Mouse (Mus musculus) T-helper 17 cell (primary cell): ENCODE measurements around the gene Reck.

Source experiments
- in situ Hi-C, 2 experiments: fragments of 300-600 bp; cut with MboI, MseI; formaldehyde crosslinking; loops; 1 replicate in 1 of 2; 2 replicates in 1 of 2; pipeline ENCODE4 v1.15.1; 2025; ENCODE audit warnings: high pct_unique_total_duplicates in 2 of 2

Gene Reck

DNA sequence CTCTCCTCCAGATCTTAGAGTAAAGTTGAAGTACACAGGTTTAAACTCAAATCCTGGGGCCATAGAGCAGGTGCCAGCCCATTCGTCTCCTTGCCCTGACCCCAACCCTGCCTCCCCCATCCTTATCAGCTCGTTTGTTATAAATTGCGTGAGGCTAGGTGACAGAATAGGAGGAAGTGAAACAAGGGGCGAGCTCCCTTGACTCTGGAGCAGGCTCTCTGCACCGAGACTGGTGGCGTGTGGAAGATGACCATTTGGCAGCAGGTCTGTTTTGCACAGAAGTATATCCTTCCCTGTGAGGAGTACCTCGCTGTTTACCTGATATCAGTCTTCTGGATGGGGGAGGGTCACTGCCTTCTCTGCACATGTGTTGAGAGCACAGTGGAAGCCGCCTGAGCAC, 23.9 kb downstream of the Reck start:
- in situ Hi-C loops, result no loop called here

DNA sequence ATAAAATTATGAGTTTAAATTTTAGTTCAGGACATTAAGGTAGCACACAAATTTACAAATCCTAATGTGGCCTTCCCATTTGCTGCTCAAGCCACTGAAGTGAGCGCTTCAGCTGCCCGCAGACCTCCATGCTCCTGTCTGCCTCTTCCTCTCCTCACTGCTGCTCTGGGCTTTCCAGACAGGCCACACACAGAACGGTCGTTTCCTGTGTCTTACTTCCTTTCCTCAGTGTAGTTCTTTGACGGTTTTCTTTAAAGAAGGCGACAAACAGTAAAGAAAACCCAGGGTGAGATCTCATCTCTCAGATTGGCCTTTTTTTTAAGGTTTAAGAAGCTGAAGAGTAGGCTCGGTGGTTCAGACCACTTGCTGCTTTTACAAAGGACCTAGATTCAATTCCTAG, 28.4 kb downstream of the Reck start:
- in situ Hi-C loops, result no loop called here

GRCm38 (mm10) chr4:43906443-43906842, 31.1 kb downstream of the Reck start:
- in situ Hi-C loops, result no loop called here

- in situ Hi-C loops, result no loop called here
These were observed 42.9 kb downstream of the Reck start for GRCm38 (mm10) chr4:43918221-43918620.

- in situ Hi-C loops, result no loop called here
These were observed 45.3 kb downstream of the Reck start for GRCm38 (mm10) chr4:43920602-43921001.

DNA sequence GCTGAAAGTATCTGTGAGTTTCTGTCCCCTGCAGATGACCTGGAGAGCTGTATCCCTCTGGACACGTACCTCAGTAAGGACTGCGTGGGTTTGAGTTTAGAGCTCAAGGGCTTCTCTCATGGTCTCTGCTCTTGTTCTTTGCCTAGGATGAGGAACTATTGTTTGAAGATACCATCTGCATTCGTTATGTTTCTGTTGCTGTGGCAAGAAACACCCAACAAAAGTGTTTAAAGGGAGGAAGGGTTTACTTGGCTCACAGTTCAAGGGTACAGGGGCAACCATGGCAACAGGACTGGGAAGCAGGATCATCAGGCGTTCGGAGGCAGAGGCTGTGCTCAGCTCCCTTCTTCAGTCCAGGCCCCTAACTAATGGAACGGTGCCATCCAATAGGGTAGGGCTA, 49.8 kb downstream of the Reck start:
- in situ Hi-C loops, result loop anchor here (5.0 kb wide), 1 partner anchor 57 kb away; the partner anchor contains the start of gene Ccin (in 2 of the 2)

GRCm38 (mm10) chr4:43925779-43926178, 50.4 kb downstream of the Reck start:
- in situ Hi-C loops, result loop anchor here (5.0 kb wide), 1 partner anchor 57 kb away; the partner anchor contains the start of gene Ccin (in 2 of the 2)

- in situ Hi-C loops, result loop anchor here (5.0 kb wide), 1 partner anchor 54 kb away; the partner anchor contains the start of gene Ccin (in 2 of the 2)
These were observed 52.5 kb downstream of the Reck start for GRCm38 (mm10) chr4:43927826-43928225.

GRCm38 (mm10) chr4:43931877-43932276, 56.5 kb downstream of the Reck start:
- in situ Hi-C loops, result no loop called here

DNA sequence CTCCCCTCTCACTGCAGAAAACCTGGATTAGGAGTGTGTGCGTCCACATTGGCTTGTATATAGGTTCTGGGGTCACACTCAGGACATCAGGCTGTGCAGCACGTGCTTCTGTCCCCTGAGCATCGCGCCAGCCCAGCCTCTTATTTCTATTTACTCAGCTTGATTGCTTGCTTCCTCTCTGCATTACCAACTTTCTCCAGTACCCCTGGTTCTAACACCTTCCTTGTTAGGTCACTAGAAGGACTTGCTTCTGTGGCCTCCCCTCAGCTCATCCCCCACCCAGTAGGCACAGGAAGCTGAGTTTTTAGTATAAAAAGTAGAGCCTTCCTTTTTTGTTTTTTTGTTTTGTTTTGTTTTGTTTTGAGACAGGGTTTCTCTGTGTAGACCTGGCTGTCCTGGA, 60.9 kb downstream of the Reck start:
- in situ Hi-C loops, result no loop called here

DNA sequence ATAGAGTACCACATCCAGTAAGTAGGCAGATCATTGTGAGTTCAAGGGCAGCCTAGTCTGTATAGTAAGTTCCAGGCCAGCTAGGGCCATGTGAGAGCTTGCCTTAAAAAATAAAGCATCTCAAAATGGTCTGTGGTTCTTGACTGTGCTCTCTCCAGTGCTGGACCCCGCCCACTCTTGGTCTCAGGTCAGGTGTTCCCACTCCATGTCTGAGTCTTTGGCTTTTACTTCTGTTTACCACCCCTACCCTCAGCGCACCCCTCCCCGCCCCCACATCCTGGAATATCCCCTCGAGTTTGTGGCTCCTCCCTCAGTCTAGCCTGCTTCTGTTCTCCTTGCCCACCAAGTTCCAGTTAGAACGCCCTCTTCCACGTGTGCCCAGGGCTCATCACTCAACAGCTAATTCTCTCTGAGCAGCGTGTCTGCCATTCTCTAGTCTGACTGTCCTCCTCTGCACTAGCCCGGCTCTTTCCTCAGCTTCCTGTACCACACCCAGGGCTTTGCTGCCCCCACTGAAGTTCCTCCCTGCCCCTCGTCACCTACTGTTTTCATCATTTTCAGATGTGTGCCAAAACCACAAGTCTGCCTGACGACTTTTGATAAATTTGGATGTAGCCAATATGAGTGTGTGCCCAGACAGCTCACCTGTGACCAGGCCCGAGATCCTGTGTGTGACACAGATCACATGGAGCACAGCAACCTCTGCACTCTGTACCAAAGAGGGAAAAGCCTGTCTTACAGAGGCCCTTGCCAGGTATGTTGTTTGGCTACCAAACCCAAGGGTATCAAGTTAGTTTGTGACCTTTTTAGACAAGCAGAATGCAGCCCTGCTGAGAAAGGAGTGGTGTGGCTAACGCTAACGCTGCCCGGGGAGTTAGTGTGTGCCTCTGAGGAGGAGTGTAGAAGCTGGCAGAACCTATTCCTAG, 61.7 kb downstream of the Reck start:
- in situ Hi-C loops, result no loop called here

DNA sequence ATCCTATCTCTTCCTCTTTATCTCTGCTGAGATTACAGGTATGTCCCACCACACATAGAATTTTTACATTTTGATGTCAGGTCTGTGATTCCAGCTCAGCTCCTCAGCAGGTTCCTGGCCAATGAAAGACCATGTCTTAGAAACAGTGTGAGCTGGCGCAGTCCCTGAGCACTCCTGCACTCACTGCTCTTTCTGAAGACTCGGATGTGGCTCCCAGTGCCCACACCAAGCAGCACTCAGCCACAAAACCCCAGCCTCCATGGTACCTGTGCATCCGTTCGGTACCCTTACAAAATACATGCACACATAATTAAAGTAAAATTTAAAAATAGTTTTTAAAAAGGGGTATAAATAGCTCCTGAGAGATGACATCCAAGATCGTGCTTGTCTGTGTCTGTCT, 66.0 kb downstream of the Reck start:
- in situ Hi-C loops, result no loop called here

DNA sequence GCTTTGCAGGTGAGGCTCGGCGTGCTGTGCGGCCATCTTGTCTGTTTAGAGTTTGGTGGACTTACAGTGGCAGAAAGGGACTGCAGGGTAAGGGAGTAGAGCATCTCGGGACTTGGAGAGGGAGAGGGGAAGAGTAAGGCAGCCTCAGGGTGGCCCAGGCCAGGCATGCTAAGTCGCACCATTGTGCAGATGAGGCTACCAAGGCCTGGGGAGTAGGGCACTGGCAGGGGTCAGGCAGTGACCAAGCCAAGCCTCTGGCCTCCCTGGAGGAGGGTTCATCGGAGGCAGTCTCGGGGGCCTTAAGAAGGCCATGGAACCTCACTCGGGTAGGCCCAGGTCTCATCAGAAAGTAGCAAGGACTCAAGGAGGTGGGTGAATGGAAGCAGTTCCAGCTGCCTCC, 67.1 kb downstream of the Reck start:
- in situ Hi-C loops, result no loop called here

DNA sequence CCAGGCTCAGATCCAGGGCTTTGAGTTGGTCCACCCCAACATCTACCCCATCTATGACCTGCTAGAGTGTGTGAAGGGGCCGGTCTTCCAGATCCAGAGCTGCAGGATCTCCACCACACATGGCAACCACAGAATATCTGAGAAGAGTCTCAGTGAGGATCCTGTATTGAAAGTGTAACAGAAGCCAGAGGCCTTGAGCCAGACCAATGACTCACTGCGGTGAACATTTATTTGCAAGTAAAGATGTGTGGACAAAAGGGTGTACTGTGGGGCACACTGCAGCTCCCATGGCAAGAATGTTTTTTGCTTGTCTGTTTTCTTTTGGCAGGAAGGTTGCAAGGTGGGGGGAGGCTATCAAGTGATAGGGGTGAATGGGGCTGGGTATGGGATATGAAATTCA, 72.2 kb downstream of the Reck start:
- in situ Hi-C loops, result no loop called here

- in situ Hi-C loops, result no loop called here
These were observed 82.0 kb downstream of the Reck start, which contains the start of gene Glipr2 for GRCm38 (mm10) chr4:43957292-43957845. TSS of gene Glipr2 (plus strand) at chr4:43957401.

DNA sequence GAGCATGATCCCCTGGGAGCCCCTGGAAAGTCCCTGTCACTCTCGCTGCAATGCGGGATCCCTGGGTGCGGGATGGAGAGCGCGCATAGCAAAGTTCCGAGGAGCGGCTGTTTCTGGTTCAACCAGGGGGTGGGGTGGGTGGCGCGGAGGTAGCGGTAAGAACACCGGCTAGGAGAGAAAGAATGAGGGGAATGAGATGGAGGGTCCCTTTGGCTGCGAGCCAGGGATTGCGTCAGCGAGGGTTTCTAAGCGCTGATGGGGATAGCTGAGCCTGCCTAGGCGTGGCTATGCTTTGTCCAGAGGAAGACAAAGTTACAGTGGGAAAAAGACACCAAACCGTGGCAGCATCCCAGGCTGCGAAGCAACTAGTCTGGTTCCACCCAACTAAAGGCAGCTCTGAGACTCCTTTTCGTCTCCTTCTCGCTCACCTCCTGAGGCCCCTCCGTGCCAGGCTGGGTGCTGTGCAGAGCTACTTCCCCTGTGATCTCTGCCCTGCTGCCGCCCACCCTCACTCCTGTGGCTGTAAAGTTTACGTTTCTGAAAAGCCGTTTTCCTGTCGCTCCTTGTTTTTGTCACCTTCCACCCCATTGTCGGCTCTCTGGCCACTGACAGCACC, 82.6 kb downstream of the Reck start:
- in situ Hi-C loops, result no loop called here

- in situ Hi-C loops, result no loop called here
These were observed 84.3 kb downstream of the Reck start for GRCm38 (mm10) chr4:43959523-43960179.

GRCm38 (mm10) chr4:43960207-43960606, 84.9 kb downstream of the Reck start:
- in situ Hi-C loops, result no loop called here

DNA sequence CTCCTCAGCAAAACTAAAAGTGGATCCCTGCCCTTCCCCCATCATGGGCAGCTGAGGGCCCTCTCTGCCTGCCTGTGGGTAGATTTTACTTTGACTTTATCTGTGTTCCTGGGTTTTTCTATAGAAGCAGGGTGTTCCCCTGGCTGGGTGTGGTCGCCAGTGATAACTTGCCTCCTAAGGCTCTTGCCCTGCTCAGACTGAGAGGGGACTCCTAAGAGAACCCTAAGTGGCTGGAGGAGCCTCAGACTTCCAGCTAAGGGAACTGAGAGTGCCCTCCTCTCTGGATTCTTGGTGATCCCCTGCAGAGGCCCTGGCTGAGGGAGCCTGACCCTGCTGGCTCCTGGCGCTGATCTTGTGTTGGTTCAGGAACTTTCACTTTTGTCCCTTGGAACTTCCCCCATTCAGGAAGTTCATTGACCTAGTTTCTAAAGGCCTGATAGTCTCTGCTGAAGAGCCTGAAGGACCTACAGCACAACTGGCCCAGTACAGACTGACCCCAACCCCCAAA, 89.0 kb downstream of the Reck start:
- in situ Hi-C loops, result no loop called here

DNA sequence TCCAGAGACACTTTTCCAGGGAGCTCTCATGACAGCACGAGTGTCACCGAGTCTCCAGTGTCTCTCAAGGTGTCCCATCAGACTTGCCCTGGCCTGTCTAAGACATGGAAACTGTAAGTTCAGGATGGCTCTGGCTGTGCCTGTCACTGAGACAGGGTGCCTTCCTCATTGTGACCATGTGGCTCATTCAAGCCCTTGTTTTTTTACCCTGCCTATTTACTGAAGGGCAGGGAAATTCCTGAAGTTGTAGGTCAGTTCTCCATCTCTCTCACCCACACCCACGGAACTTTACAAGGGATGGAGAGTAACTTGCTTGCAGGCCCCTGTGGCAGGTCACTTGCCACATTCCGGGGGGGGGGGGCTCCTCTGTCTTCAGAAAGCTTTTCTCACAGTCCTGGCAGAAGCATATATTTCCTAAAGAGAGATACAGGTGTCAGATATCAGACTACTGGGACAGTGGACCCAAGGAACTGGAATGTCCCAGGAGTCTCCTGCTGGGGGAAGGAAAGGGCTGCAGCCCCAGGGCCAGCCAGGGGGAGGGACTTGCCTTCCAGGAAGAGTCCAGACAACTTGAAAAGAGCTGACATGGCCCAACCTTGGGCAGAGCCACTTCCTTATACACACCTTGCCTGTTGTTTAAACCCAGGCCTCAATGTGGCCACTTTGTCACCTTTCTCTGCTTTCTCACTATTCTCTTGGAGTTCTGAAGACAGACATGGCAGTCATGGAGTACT, 89.8 kb downstream of the Reck start:
- in situ Hi-C loops, result no loop called here
